Mouse (Mus musculus) megakaryocyte, embryonic 14.5 days (primary cell): Measurements from ENCODE around the gene Dab1.

Source experiments
- FLI1 ChIP-seq: IDR thresholded peaks from 2 replicates; pipeline ENCODE4 v1.6.1; 2012; ENCODE audit warnings: low read length, inconsistent platforms, mixed read lengths
- GATA1 ChIP-seq: IDR thresholded peaks from 3 replicates; pipeline ENCODE4 v1.6.1; 2012; ENCODE audit warnings: mixed read lengths, low read length, inconsistent platforms, borderline replicate concordance

DNA sequence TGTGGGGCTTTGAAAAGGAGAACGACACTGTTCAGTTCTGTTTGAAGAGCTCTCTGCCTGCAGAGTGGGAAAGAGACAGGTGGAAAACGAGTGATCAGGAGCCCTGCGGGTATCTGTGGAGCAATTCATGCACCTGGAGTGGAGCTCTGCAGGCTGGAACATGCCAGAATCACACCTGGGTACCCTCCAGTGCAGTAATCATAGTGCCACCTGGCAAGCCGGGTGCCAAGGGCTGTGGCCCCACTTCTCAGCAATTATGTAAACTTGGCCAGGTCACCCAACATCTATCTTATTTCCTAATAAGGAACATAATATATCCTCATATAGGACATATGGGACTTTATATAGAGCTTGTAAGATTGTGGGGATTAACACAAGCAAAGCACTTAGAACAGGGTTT lies 156.6 kb downstream of the Dab1 start:
- no peak for TF ChIP-seq GATA1
- no peak for TF ChIP-seq FLI1
